Mouse (Mus musculus): ENCODE measurements around the gene Gsta4.
"Not testable (repeated sequence)": the region's sequence is repeated elsewhere in the genome, so short reads cannot be mapped to it uniquely, and the experiment has no call there.

Gsta4 gene

GRCm38 (mm10) chr9:78182474-78182873, at the start of gene Gsta4:
Gene Gsta4, plus strand, starts transcription at chr9:78182774.
- DNase-seq (ENCODE audit: low spot score) = not testable (repeated sequence)

- no peak for DNase-seq (ENCODE audit: low spot score)
These were observed 46.9 kb upstream of the Gsta4 start for GRCm38 (mm10) chr9:78135658-78136057.

- DNase-seq (ENCODE audit: low spot score) = no peak
These were observed 44.4 kb upstream of the Gsta4 start for GRCm38 (mm10) chr9:78138044-78138676.

- DNase-seq (ENCODE audit: low spot score) = no peak
These were observed 43.1 kb upstream of the Gsta4 start for GRCm38 (mm10) chr9:78139463-78139862.

- no peak for DNase-seq (ENCODE audit: low spot score)
These were observed 36.5 kb upstream of the Gsta4 start for GRCm38 (mm10) chr9:78146099-78146498.

GRCm38 (mm10) chr9:78146627-78147026, 35.9 kb upstream of the Gsta4 start:
- no peak for DNase-seq (ENCODE audit: low spot score)

GRCm38 (mm10) chr9:78148149-78148548, 34.4 kb upstream of the Gsta4 start:
- no peak for DNase-seq (ENCODE audit: low spot score)

- not testable (repeated sequence) for DNase-seq (ENCODE audit: low spot score)
These were observed 32.8 kb upstream of the Gsta4 start for GRCm38 (mm10) chr9:78149770-78150169.

GRCm38 (mm10) chr9:78154211-78154977, 28.2 kb upstream of the Gsta4 start:
- no peak for DNase-seq (ENCODE audit: low spot score)

GRCm38 (mm10) chr9:78157221-78157620, 25.4 kb upstream of the Gsta4 start:
- DNase-seq (ENCODE audit: low spot score) = no peak

GRCm38 (mm10) chr9:78163291-78163690, 19.3 kb upstream of the Gsta4 start:
- DNase-seq (ENCODE audit: low spot score) = no peak

GRCm38 (mm10) chr9:78164741-78165140, 17.8 kb upstream of the Gsta4 start:
- DNase-seq (ENCODE audit: low spot score) = no peak

GRCm38 (mm10) chr9:78165454-78165853, 17.1 kb upstream of the Gsta4 start:
- DNase-seq (ENCODE audit: low spot score) = no peak

- peak; percentile 43 for DNase-seq (ENCODE audit: low spot score)
These were observed 15.7 kb upstream of the Gsta4 start for GRCm38 (mm10) chr9:78166694-78167452.

GRCm38 (mm10) chr9:78167453-78167969, 15.1 kb upstream of the Gsta4 start:
- no peak for DNase-seq (ENCODE audit: low spot score)

GRCm38 (mm10) chr9:78168864-78169263, 13.7 kb upstream of the Gsta4 start:
- DNase-seq (ENCODE audit: low spot score) = no peak

GRCm38 (mm10) chr9:78174016-78174415, 8.6 kb upstream of the Gsta4 start:
- DNase-seq (ENCODE audit: low spot score) = no peak

GRCm38 (mm10) chr9:78174925-78175276, 7.7 kb upstream of the Gsta4 start:
- DNase-seq (ENCODE audit: low spot score) = not testable (repeated sequence)

GRCm38 (mm10) chr9:78175277-78176200, 7.0 kb upstream of the Gsta4 start:
- peak; percentile 96 for DNase-seq (ENCODE audit: low spot score)

GRCm38 (mm10) chr9:78176201-78176727, 6.3 kb upstream of the Gsta4 start:
- peak; percentile 82 for DNase-seq (ENCODE audit: low spot score)

- DNase-seq (ENCODE audit: low spot score) = peak; percentile 31
These were observed 5.7 kb upstream of the Gsta4 start for GRCm38 (mm10) chr9:78176831-78177230.
